Mouse (Mus musculus): ENCODE measurements at regions not wholly inside any gene's neighbourhood (a gene's known extent, or its start where the extent isn't known, plus 50 kb on each side); places are given as distances from the start of the nearest gene placed in this dataset.

DNA sequence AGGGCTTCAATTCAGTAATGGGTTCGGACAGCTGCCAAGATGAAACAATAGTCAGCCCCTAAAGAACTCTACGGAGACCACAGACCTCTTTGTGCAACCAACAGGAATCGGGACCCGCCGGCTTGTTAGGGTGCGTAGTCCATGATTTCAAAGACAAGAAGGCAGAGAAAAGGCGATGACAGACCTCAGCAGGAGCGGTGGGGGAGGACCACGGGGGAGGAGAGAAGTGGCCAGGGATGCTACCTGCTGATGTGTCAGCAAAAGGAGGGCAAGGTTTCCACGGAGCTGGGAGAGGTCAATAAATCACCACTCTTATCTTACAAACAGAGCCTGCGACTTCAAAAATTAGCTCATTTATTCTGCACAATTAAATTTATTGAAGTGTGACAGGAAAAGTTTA is 388.4 kb upstream of the Id4 start:
- no peak for DNase-seq

DNA sequence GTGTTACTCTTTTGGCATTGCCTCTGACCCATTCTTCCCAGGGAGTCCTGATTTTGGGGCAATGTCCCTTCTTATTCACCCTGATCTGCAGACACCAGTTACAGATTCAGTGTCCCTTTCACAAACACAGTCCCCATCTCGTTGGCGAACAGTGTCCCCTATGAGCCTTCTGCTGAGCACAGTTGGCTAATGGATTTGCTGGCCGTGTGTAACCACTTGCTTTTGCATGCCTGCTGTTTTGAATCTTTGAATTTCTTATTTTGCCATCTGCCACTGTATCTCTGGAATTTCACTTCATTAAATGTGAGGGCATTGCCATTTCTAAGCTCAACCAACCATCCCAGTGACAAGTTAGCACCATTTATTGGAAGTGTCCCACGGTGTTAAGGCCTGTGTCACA is 368.5 kb upstream of the Id4 start:
- DNase-seq, result no peak

DNA sequence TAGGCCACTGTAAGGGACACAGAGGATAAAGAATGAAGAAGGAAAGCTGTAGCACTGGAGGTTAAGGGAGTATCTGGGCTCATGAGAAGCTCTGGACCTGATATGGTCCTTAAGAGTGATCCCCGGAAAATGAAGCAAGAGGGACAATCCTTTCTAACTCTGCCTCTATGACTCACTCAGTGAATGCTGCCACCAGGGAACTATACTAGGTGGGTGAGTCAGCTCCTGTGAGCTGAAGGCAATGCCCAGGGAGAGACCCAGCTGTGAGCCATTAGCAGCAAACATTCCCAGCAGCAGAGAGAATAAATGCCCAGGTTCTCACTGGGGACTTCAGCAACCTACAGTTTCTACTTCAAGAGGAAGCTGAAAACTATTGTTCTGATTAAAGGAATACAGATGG is 366.7 kb upstream of the Id4 start:
- no peak for DNase-seq

DNA sequence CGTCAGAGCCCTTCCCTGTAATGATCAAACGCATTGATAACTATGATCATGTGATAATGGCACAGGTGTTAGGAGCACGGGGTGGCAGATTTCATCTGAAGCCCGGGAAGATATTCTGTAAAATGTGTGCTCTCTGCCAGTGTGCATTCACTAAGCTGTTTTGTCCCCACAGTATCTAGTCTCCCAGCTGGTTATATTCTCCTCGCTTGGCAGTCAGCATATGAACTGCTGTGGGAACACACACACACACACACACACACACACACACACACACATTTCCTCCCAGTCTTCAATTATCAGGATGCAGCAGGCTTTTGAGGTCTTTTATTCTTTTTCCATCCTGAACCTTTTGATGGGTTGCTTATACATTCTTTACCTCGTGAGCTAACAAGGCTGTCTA is 365.8 kb upstream of the Id4 start:
- DNase-seq, result no peak

DNA sequence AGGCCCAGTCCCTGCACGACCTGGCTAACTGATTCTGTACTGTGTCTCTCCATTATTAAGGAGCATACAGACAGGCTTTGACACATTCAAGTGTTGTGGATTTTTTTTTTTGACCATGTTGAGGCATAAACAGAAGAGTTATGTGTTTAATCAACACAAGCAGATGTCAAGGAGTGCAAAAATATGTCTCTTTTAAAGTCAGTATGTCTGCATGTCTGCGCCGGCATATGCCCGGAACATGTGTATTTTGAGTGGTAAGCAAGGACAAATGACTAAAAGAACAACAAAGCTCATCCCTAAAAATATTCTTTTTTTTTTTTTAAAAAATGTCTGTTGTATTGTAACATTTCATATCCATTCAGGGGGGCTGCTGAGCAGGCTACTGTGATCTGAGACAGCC is 364.4 kb upstream of the Id4 start:
- DNase-seq, result no peak

DNA sequence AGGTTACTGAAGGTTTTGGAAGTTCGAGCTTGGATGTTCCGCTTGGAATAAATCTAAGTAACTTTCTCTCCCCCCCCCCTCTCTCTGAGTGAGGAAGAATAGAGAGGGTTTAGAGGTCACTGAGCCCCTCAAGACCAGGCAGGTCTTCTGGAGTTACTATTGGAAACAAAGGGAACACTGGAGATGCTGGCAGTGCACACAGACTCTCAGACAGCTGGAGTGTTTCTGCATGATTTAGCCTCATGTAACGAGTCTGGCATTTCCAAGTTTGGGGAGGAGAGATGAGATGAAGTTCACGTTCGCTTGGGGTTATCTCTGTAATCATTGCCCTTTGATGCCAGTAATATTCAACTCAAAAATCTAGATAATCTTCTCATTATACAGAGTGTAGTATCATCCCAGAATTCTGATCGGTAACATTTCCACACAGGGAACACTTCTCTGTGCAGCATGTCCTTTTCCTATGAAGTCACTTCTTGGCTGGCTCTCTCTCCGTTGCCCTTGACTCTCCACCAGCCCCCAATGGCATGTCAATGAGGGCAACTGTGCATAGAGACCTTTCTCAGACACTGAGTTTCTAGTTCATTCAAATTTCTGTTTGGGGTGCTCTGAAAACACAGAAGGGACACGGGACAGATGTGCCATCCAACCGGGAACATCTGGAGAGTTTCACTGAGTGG is 351.0 kb upstream of the Id4 start:
- no peak for DNase-seq

DNA sequence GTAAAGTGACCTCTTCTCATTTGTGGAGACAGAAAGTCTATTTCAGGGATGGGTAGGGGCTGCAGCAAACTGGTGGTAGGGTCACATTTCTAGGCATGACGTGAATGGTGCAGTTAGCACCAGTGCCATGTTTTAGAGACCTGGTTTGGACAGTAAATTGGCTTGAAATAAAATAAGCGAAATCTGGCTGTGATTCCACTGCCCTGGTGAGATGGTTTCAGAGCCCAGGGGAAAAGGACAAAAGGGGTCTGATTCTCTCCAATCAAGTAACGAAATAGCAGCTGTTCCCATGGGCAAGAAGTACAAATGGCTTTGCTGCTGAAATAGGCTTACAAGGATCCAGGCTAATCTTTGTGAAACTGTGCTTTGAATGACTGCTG is 350.5 kb upstream of the Id4 start:
- DNase-seq, result no peak

DNA sequence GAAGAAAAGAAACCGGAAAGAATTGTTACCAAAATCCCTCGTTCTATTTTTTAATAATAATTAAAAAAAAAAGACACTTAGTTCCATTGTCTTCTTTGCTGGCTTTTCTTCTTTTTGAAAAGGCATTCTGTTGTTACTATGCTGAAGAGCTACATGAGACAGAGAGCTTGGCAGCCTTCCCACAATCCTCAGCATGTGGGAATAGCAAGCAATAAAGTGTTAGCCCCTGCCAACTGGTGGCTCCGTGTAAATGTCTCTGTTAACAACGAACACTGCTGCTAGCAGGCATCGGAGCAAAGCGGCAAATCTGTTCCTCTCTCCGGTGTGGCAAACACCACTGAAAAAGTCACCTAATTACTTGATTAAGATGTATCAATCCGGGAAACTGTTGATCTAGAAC is 344.6 kb upstream of the Id4 start:
- no peak for DNase-seq

DNA sequence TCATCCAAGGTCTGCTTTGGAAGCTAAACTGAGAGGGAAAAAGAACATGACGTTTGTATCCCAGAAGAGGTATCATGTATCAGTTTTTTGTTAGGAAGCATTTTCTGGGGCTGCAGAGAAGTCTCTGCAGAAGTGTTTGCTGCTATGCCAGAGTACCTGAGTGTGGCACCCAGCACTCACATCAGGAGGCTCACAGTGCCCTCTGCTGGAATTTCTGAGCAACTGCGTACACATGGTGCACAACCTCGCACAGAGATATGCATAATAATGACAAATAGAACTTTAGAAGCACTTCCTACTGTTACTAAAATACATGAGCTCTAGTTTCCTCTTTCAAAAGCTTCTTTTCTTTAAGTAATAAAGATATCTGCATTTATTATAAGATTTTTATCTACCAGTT is 343.7 kb upstream of the Id4 start:
- no peak for DNase-seq

DNA sequence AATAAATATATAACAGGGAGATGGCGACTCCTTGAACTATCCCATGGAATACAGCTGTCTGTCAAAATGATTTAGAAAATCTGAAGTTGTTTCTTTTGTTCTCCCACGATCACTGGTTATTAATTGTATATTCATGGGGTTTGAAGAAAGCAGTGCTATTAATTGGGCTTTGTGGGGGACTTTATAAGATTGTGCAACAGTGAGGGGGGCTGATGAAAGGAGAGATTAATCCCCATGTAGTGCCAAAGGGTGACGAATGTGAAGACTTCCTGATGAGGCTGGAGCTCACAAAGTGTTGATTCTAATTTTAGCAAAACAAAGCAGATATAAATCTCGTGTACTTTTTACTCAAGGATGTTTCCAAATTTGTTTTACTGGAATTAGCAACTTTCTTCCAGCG is 340.0 kb upstream of the Id4 start:
- DNase-seq, result no peak

DNA sequence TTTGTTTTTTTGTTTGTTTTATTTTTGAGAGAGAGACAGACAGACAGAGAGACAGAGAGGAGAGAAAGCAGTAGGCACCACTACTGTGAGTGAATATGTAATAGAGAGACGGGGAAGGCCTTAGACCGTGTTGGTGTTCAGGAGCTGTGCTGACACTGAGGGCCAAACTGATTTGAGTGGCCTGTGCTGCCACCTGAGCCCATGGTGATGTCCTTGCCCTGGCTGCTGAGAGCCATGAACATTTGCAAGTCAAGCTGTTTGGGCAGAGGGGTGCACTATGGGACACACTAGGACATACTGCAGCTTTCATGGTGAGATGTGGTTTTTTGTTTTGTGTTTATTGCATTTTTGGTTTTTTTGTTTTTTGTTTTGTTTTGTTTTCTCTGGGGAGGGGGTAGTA is 320.3 kb upstream of the Id4 start:
- no peak for DNase-seq

DNA sequence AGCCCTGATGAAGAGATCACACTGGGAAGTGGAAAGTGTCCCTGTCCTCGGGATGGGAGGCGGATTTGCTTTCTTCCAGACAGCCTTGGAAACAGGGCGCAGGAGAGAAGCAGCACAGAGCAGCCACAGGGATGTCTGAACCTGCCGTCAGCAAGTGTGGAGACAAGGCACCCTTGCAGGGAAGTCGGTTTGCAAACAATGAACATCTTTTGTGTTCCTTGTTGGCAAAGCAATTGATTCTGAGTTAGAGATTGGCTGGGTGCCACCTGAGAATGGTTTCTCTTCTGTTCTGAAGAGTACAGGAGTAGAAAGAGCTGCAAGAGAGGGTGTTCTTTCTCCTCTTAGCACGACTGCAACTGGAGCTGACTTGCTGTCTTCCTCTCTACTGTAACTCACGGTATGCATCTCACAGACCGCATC is 318.6 kb upstream of the Id4 start:
- DNase-seq, result no peak

DNA sequence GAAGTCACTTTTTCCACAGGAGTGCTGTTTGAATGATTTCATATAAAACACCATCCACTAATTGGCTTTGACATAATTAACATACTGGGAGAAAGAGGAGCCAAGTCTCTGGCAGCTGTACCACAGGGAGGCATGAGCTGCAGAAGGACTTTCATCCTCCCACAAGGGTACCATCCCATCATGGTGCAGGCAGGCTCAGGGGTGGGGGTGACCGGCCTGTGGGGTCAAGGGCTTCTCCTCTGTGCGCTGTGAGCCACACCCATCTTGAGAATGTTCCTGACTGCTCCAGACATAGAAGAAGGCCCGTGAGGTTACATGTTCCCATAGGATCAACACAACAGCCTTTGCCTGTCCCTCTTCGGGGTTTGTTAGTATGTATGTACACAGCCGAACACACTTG is 317.4 kb upstream of the Id4 start:
- DNase-seq, result no peak

DNA sequence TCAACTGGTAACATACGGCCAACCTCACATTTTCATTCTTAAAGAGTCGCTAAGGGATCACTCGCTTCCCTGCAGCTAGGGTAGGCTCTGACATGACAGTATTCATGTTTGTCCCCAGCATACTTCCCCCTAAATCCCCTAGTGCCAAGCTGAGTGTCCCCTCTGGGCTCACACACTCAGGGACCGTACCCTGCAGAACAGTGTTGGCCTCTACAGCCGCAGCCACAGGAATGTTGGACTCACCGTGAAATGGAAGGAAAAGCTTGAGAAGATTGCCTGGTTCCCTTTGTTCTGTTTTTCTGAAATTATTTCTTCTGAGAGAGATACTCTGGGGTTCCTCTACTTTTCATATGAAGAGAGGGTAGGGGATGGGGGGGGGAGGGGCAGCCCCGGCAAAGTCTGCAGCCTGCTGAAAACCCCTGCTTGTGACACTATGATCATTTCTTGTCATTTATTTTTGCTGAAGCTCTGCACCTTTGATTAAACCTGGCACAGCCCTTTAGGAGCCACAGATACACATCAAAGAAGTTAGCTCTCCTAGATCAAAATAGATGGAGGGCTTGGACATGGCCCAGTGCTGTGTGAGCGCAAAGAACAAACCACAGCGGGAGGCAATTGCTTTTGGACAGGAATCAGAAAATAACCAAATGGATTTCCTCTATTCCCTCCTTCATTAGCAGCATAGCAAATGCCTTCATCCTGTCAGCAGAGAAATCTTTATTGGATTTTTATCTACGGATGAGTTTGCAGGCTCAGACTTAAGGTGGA is 312.7 kb upstream of the Id4 start:
- no peak for DNase-seq

DNA sequence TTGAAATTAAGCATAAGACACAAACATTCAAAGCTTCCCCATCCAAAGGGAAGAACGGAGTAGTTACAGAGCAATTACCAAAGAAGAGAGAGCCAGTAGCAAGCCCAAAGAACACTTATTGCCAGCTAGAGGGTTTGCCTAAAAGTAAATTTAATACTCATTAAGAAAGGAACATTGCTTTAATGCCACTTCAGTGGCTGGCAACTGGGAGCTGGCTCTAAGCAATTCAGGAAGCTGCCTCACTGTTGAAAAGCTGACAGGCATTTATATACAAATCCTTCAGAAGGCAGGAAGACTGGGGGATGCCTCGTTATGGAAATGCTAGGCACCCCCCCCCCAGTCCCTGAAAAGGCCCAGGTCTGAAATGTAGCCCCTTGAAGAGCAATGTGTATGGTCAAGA is 310.6 kb upstream of the Id4 start:
- no peak for DNase-seq

DNA sequence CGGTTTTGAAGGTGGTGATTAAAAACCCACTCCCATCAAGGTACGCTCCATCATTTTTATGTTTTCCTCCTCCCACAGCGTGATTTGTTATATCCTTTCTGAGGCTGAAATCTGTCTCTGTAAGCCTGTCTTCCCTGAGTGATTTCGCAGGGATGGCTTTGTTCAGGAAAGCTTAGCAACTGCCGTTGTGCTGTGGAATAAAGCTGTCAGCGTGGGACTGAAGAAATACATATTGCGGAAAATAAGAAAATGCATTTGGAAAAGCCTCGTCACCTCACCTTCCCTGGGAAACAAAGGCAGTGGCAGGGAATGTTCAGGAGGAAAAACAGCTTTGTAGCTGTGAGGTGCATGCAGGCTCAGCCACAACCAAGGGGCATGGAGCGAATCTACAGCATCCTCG is 310.0 kb upstream of the Id4 start:
- no peak for DNase-seq

DNA sequence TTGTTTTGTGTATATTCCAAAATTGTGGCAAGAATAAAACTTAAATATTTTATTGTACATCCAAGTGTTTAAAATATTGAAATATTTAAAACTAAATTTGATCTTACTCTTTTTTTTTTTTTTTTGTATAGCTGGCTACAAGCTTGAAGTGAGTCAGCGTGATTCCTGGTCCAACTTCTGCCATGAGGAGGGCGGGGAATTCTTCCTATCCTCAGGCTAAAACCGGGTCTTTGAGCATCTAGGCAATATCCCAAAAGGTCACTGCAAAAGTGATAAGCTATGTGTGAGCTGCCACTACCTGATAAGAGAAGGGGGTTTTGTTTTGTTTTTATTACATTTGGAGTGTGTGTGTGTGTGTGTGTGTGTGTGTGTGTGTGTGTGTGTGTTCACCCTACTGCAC is 308.1 kb upstream of the Id4 start:
- no peak for DNase-seq

DNA sequence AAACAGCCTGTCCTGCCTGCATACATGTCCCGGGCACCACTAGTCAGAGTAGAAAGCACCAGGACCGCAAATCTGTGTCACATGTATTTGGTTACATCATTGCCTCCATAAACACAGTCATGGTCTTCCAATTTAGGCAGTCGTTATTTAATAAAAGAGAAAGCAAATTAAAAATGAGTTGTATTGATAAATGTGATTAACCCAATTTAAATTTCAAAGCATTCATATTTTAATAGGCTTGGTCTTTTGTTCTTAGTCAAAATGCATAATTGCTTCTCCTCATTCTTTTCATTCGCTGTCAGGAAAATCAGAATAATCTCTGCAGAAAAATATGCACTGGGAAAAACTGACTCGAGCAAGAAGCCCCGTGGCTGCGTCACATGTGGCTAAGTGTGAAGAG is 307.3 kb upstream of the Id4 start:
- DNase-seq, result no peak

DNA sequence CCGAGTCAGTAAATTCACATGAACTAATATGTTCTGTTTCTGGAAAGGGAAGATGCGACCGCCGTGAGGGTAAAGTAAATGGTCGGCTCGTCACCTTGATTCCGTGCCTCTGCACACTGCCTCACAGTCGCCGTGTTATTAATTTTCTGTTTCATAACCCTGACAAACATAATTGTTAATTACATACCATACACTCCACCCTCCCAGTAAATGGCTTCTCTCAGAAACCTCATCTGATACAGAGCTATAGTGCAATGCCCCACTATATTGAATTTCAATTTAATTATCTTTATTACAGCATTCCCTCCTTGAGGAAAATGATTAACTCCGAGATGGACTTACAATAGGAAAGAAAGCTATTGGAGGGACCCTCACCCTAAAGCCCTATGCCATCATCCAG is 305.5 kb upstream of the Id4 start:
- no peak for DNase-seq

DNA sequence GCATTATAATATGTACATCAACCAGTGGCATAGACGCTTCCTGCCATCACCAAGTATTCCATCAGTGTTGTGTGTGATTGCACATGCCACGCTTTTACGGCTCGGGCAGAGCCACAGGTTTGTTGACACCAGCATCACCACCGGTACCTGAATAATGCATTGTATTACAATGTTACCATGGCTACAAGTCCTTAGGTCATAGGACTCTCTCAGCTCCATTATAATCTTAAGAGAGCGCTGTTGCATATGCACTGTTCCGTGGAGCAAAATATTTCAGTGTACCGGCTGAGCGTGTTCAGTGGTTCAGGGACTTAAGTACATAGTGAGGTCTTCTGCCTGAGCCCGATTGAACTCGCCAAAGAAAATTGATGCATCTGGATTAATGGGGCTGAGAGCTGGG is 303.4 kb upstream of the Id4 start:
- no peak for DNase-seq

DNA sequence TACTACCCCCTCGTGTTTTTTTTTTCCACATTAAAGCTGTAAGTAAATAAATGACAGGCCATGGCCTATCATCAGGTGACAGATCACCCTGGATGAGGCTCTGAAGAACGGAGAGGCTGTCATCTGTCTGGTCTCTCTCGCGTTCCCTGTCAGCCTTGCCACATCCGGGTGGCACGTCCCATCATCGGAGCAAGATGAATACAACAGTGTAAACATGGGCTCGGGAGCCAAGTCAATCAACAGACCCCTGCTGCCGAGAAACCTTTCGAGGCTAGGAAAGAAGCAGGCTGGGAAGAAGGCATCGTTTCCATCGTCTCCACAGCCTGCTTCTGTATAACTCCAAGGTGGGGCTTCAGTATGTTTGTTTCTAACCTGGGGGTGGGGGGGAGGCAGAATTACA is 286.8 kb upstream of the Id4 start:
- no peak for DNase-seq

DNA sequence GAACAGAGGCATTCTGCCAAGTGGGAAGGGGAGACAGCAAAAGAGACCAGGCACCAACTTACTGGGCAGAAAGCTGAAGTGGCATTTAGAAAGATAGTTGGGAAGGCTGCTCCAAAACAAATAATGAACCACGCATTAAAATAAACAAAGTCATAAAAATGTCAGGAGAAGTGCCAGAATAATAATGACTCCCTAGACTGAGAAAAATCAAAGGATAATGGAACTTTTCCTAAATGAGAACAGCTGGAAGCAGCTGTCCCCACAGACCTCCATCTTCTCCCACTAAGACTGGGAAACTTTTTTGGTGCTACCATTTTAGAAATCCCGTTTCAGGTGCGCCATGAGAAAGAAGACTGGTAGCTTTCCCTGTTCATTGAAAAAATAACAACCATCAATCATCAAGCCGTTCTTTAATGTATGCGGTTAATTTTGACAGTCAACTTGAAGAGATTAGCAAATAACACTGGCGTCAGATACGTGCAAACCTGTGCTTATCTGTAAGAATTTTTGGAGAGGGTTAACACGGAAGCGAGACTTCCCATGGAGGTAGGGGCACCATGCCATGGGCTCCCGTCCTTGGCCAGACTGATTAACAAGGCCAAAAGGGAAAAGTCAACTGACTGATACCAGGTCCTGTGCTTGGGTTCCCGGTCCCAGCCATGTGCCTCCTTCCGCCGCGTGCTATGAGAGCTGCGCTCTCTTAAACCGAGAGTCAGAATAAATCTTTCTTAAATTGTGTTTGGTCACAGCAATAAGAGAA is 286.1 kb upstream of the Id4 start:
- no peak for DNase-seq

DNA sequence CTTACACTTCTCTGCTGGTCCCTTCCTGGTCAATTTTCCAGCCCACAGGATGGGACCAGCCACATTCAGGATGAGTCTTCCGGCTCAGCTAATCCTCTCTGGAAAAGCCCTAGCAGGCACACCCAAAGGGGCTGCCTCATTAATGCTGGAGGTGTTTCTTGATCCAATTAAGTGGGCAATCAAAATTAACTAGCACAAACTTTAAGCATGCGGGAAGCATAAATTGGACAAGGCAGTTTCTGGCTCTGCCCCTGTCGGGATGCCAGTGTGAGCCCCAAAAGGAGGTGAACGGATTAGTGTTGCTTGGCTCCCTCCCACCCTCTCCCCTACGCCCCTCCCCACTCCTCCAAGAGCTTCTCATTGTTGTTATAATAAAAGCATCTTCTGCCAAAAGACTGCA is 262.5 kb upstream of the Id4 start:
- DNase-seq, result no peak

DNA sequence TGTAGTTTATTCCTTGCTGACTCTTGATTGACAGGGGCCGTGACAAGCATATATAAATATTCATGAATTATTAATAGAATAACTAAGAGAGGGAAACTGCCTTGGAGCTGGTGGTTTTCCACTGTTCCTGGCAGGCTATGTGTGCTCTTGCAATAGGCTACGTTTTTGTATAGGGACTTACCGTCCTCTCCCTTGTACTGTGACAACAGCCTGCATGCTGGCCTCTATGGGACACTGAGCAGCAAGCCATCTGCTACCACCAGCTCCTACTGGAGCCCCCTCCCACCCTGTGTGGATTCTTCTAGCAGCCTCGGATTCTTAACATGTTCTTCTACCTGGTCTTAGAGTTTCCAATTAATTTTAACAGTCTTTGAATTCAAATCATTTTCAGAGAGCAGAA is 261.6 kb upstream of the Id4 start:
- DNase-seq, result no peak

Data from thymus, postnatal 36 days (tissue).